Mouse (Mus musculus) midbrain, embryonic 14.5 days (tissue): ENCODE results near the gene Thbs3. TPM values are rescaled to one million over a fixed set of nuclear protein-coding genes. Genes with fewer than 3 reads are reported as not detected.

Source experiments
- ATAC-seq: fragments of 200-750 bp; cut with Nextera tagmentation; 2 replicates; pipeline ENCODE4 v1.8.0; 2017; ENCODE audit warnings: moderate number of reproducible peaks, moderate library complexity; ENCODE audit not compliant: low FRiP score, low TSS enrichment
- DNase-seq: peaks from one replicate; pipeline ENCODE4 v3.0.0-alpha.2; 2015
- H3K27ac ChIP-seq: fragments of 300-500 bp; sonication (generic); replicated peaks from 2 replicates; pipeline ENCODE4 v1.5.1; 2014; ENCODE audit warnings: mild to moderate bottlenecking, low read depth, low read length, moderate library complexity
- H3K27me3 ChIP-seq: fragments of 300-500 bp; sonication (generic); 2 replicates; pipeline ENCODE4 v1.6.1; 2014; ENCODE audit warnings: low read length, control low read depth, mixed read lengths; ENCODE audit not compliant: control insufficient read depth, insufficient read depth
- H3K36me3 ChIP-seq: fragments of 300-500 bp; sonication (generic); 2 replicates; pipeline ENCODE4 v1.6.1; 2014; ENCODE audit warnings: low read length, control low read depth; ENCODE audit not compliant: control insufficient read depth, insufficient read depth
- H3K4me1 ChIP-seq: fragments of 300-500 bp; sonication (generic); 2 replicates; pipeline ENCODE4 v1.6.1; 2014; ENCODE audit warnings: mild to moderate bottlenecking, antibody characterized with exemption, low read length, control low read depth; ENCODE audit not compliant: control insufficient read depth, insufficient read depth
- H3K4me2 ChIP-seq: fragments of 300-500 bp; sonication (generic); 2 replicates; pipeline ENCODE4 v1.6.1; 2014; ENCODE audit warnings: mild to moderate bottlenecking, low read length, moderate library complexity
- H3K4me3 ChIP-seq: fragments of 300-500 bp; sonication (generic); replicated peaks from 2 replicates; pipeline ENCODE4 v1.5.1; 2014; ENCODE audit warnings: low read depth, low read length
- H3K9ac ChIP-seq: fragments of 300-500 bp; sonication (generic); replicated peaks from 2 replicates; pipeline ENCODE4 v1.6.1; 2014; ENCODE audit warnings: mild to moderate bottlenecking, low read length, moderate library complexity
- H3K9me3 ChIP-seq: fragments of 300-500 bp; sonication (generic); 2 replicates; pipeline ENCODE4 v1.6.1; 2016; ENCODE audit warnings: low read length, control low read depth, mixed read lengths; ENCODE audit not compliant: control insufficient read depth
- WGBS: fragments of 180-500 bp; shearing (Covaris S2); extraction: QIAGEN DNeasy Blood & Tissue Kit; methylation state at CpG from one replicate; pipeline ENCODE4 v1.1.7; 2014; 5-methylcytosine and 5-hydroxymethylcytosine counted together
- polyA plus RNA-seq: library from polyadenylated mRNA; unstranded; fragments of >200 nt; fragmentation: Nextera tagmentation; extraction: Ambion mirVana; gene quantifications from 2 replicates; pipeline ENCODE4 v1.2.1, GENCODE M21; 2014

The Thbs3 gene
- polyA plus RNA-seq: 46.0 and 47.6 TPM in 2 replicates

DNA sequence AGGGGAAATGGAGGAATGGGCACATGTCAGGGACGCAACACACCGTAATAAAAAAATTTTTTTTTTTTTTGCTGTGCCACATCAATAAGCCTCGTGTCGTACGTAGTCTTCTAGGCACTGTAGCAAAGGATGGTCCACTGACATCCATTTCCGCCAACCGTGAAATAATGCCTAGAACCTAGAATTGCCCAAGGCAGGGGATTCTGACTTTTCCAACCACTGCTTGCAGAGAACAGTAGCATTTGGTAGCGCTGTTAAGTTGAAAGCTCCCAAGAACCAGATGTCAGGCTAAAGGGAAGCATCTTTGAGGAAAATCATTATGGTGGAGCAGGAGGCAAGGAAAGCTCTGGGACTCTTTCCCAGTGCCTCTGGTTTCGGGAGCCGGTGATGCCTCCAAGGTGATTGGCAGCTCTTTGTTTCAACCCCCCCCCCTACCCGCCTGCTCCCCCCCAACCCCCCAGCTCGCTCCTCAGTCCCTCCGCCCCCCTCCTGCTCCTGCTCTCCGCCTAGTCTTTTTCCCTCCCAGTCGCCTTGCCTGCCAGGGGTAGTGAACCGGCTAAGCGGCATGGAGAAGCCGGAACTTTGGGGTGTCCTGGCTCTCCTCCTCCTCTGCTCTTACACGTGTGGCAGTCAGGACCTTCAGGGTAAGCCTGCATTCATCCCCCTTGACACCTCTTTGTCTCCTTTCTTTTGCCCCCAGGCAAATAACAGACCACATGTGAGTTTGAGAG lies at the start of gene Thbs3:
Gene Thbs3, plus strand, starts transcription at position 500 of the 731 bp plus-strand sequence.
- Histone ChIP-seq H3K9me3 (no peaks in the 10 kb centered on the region), H3K27ac (peak within 1 kb of the TSS; percentile 98), H3K4me2 (peak within 1 kb of the TSS; percentile 83), H3K4me1 (peaks cover 30% of the 10 kb centered on the region), H3K4me3 (peak within 1 kb of the TSS; percentile 70), H3K9ac (peak within 1 kb of the TSS; percentile 73), H3K36me3 (peaks cover 14% of the 10 kb centered on the region), H3K27me3 (no peaks in the 10 kb centered on the region)
- ATAC-seq (peak; percentile 9; the same call in 1 of the 2 replicates), DNase-seq (peak; percentile 81)
- under 1% methylated on average over 17 of the region's 19 CpGs for WGBS

DNA sequence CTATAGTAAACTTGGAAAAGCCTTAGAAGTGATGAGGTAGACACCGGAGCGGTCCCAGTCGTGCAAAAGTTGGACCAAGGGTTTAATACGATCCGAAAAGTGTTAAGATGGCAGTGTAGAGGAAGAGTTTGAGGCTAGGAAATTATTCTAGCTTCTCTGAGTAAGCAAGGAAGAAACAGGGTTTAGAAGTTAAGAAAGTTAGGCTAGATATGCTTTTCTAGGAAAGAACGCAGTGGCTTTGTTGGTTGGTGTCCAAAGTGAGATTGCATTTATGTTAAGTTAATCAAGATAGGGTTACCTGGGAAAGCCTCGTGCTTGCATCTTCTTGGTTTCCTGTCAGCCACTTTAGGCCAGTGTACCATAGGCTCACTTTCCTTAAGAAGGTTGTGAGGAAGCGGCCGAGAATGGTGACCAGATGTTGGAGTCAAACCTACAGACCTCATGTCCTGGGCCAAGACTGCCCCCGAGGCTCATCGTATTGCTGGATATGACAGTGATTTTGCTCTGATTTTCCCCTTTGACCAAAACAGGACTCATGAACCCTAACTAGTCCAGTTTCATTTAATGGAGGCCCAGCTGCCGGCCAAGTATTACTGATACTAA lies 49.6 kb upstream of the Thbs3 start:
- peaks cover 40% of the 10 kb centered on the region for H3K36me3 ChIP-seq
- WGBS: 23% methylated on average over 12 of the region's 12 CpGs

DNA sequence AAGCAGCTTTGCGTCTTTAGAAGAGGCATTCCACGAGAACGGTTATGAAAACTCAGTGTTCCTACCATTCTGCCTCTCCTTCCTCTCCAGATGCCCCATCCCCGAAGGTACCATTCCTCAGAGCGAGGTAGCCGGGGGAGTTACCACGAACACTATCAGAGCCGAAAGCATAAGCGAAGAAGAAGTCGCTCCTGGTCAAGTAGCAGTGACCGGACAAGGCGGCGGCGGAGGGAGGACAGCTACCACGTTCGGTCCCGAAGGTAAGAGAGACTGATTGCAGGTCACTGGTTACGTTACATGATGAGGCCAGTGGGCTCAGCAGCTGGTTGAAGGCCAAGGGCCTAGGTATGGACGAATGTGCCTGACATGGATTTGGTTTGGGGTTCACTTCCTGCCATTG lies 48.0 kb upstream of the Thbs3 start:
- Histone ChIP-seq H3K4me1 (peaks cover 12% of the 10 kb centered on the region), H3K9ac (no peak overlapping the region), H3K27ac (no peak overlapping the region), H3K4me3 (no peak overlapping the region), H3K27me3 (no peaks in the 10 kb centered on the region), H3K9me3 (no peaks in the 10 kb centered on the region), H3K4me2 (no peak overlapping the region), H3K36me3 (peaks cover 52% of the 10 kb centered on the region)
- WGBS: 96% methylated on average over 19 of the region's 19 CpGs
- DNase-seq (no peak), ATAC-seq (no peak)

More for the DNA sequence above, 49.6 kb upstream of the Thbs3 start:
- Histone ChIP-seq H3K4me3 (peak overlapping the region; percentile 82), H3K4me2 (peak overlapping the region; percentile 82), H3K9ac (peak overlapping the region; percentile 92), H3K27me3 (no peaks in the 10 kb centered on the region), H3K9me3 (no peaks in the 10 kb centered on the region), H3K4me1 (peaks cover 12% of the 10 kb centered on the region), H3K27ac (peak overlapping the region; percentile 92)
- DNase-seq (no peak), ATAC-seq (no peak)

DNA sequence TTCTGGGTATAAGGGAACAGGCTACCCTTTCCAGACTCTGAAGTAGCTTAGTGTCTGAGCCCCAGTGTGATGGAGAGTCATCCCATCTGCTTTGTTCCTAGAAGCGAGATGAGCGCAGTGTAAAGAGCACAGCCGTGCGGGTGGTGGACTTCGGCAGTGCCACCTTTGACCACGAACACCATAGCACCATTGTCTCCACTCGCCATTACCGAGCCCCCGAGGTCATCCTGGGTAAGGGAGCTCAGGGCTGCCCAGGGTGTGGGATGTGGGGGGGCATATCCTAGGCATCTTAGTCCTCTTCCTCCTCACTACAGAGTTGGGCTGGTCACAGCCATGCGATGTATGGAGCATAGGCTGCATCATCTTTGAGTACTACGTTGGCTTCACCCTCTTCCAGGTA lies 40.1 kb upstream of the Thbs3 start:
- ATAC-seq: no peak
- no peak overlapping the region for H3K4me3 ChIP-seq
- H3K4me1 ChIP-seq: peaks cover 10% of the 10 kb centered on the region
- no peak overlapping the region for H3K27ac ChIP-seq
- no peaks in the 10 kb centered on the region for H3K9me3 ChIP-seq
- no peak overlapping the region for H3K4me2 ChIP-seq
- no peak overlapping the region for H3K9ac ChIP-seq
- DNase-seq: no peak
- H3K27me3 ChIP-seq: no peaks in the 10 kb centered on the region
- H3K36me3 ChIP-seq: peaks cover 75% of the 10 kb centered on the region
- WGBS: 93% methylated on average over 11 of the region's 11 CpGs

GRCm38 (mm10) chr3:89175544-89175943 lies 39.4 kb upstream of the Thbs3 start:
- ATAC-seq (no peak), DNase-seq (no peak)
- Histone ChIP-seq H3K4me1 (peaks cover 10% of the 10 kb centered on the region), H3K27me3 (no peaks in the 10 kb centered on the region), H3K4me2 (no peak overlapping the region), H3K4me3 (no peak overlapping the region), H3K36me3 (peaks cover 75% of the 10 kb centered on the region), H3K9ac (no peak overlapping the region), H3K27ac (no peak overlapping the region), H3K9me3 (no peaks in the 10 kb centered on the region)
- 95% methylated on average over 10 of the region's 10 CpGs for WGBS

DNA sequence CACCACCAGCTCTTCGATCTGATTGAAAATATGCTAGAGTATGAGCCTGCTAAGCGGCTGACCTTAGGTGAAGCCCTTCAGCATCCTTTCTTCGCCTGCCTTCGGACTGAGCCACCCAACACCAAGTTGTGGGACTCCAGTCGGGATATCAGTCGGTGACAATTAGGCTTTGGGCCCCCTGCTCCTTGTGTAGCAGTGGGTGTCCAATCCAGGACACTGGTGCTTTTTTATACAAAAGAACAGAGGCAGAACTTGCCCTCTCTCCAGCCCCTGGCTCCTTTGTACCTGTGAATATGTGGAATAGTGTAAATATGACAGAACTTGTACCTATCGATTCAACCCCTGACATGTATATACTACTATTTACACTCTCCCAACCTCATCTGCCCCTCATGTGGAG lies 38.6 kb upstream of the Thbs3 start:
- Histone ChIP-seq H3K27ac (no peak overlapping the region), H3K4me3 (no peak overlapping the region), H3K36me3 (peaks cover 77% of the 10 kb centered on the region), H3K4me1 (peaks cover 10% of the 10 kb centered on the region), H3K9ac (no peak overlapping the region), H3K9me3 (no peaks in the 10 kb centered on the region), H3K27me3 (no peaks in the 10 kb centered on the region), H3K4me2 (no peak overlapping the region)
- 86% methylated on average over 7 of the region's 7 CpGs for WGBS
- no peak for ATAC-seq
- DNase-seq: no peak

GRCm38 (mm10) chr3:89177242-89178106 lies 37.5 kb upstream of the Thbs3 start, which contains the start of gene Scamp3:
TSS of gene Scamp3 (plus strand) at chr3:89177473.
- H3K9me3 ChIP-seq: no peaks in the 10 kb centered on the region
- H3K4me1 ChIP-seq: peaks cover 10% of the 10 kb centered on the region
- H3K4me2 ChIP-seq: peak within 1 kb of the TSS; percentile 96
- under 1% methylated on average over 43 of the region's 43 CpGs for WGBS
- ATAC-seq (peak; percentile 95), DNase-seq (peak; percentile 97)
- peak within 1 kb of the TSS; percentile 62 for H3K4me3 ChIP-seq
- peak within 1 kb of the TSS; percentile 69 for H3K27ac ChIP-seq
- H3K36me3 ChIP-seq: peaks cover 79% of the 10 kb centered on the region
- peak within 1 kb of the TSS; percentile 74 for H3K9ac ChIP-seq
- no peaks in the 10 kb centered on the region for H3K27me3 ChIP-seq

GRCm38 (mm10) chr3:89178107-89178385 lies 36.9 kb upstream of the Thbs3 start:
- Histone ChIP-seq H3K9me3 (no peaks in the 10 kb centered on the region), H3K36me3 (peaks cover 73% of the 10 kb centered on the region)

More at GRCm38 (mm10) chr3:89178107-89178385, 36.9 kb upstream of the Thbs3 start:
- Histone ChIP-seq H3K9ac (peak overlapping the region; percentile 74), H3K4me1 (peaks cover 10% of the 10 kb centered on the region), H3K27ac (peak overlapping the region; percentile 69), H3K4me3 (peak overlapping the region; percentile 62), H3K27me3 (no peaks in the 10 kb centered on the region), H3K4me2 (peak overlapping the region; percentile 96)
- 7% methylated on average over 6 of the region's 6 CpGs for WGBS
- ATAC-seq (no peak), DNase-seq (no peak)
